Mouse (Mus musculus): ENCODE results near the gene Rnf11. TPM values are rescaled to one million over a fixed set of nuclear protein-coding genes. Genes with fewer than 3 reads are reported as not detected.

Gene Rnf11
- 74.2 and 76.8 TPM in 2 replicates for polyA plus RNA-seq (2014; fragmentation: Nextera tagmentation; extraction: Ambion mirVana)

GRCm38 (mm10) chr4:109484621-109485020 is at the start of gene Rnf11:
Gene Rnf11, minus strand, starts transcription at chr4:109484728.
- H3K4me1 ChIP-seq (ENCODE audit: control insufficient read depth in 2 of 2, insufficient read depth in 2 of 2, low read length in 2 of 2): no peaks in the 10 kb centered on the region
- no peak for ATAC-seq (ENCODE audit: insufficient number of reproducible peaks, insufficient read depth, low FRiP score, low read depth)
- no peaks in the 10 kb centered on the region for H3K27me3 ChIP-seq (ENCODE audit: control insufficient read depth, insufficient read depth, low read length)
- H3K27ac ChIP-seq (replicated peaks in 1 of 2; ENCODE audit: control insufficient read depth in 1 of 2, insufficient read depth in 1 of 2, low read depth in 2 of 2, low read length in 2 of 2): no peak within 1 kb of the TSS
- no peak within 1 kb of the TSS for H3K4me2 ChIP-seq (ENCODE audit: low read length)
- H3K36me3 ChIP-seq (ENCODE audit: control insufficient read depth, insufficient read depth, low read length): no peaks in the 10 kb centered on the region
- H3K4me3 ChIP-seq (ENCODE audit: control insufficient read depth in 1 of 2, insufficient read depth in 1 of 2, low read depth in 1 of 2, low read length in 2 of 2): no peak within 1 kb of the TSS
- no peak within 1 kb of the TSS for H3K9ac ChIP-seq (ENCODE audit: low read length)
- no peaks in the 10 kb centered on the region for H3K9me3 ChIP-seq (ENCODE audit: control insufficient read depth, low read length)
- WGBS: 78% methylated on average over 3 of the region's 3 CpGs

GRCm38 (mm10) chr4:109531111-109531510 is 46.6 kb upstream of the Rnf11 start, which contains the start of gene 4930522H14Rik:
Gene 4930522H14Rik, minus strand, starts transcription at chr4:109531297.
- no peak for ATAC-seq (ENCODE audit: insufficient number of reproducible peaks, insufficient read depth, low FRiP score, low read depth)
- WGBS: 90% methylated on average over 2 of the region's 2 CpGs

DNA sequence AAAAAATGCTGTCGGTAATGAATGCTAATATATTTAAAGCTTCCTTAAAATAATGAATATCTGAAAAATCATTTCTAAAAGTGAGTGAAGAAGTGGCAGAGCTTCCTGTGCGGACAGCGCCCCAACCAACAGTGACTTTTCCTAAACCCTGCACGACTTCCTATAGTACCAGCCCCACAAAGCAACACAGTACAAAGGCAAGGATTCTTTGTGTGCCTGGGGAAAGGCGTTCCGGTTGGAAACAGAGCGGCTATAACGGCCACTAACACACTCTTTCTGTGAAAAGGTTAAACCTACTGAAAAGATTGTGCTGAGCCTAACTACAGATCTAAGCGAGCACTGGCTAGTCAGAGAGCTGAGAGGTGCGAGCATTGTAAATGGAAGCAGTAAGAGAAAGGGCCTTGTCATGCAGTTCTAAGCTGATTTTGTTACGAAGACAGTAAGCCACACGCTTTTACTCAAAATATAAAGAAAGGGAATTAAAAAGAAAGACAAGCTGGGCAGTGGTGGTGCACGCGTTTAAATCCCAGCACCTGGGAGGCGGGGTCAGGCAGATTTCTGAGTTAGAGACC is 45.8 kb upstream of the Rnf11 start:
- WGBS: 73% methylated on average over 15 of the region's 15 CpGs
- Histone ChIP-seq H3K4me2 (ENCODE audit: low read length) (no peak overlapping the region), H3K9ac (ENCODE audit: low read length) (no peak overlapping the region), H3K4me3 (ENCODE audit: control insufficient read depth in 1 of 2, insufficient read depth in 1 of 2, low read depth in 1 of 2, low read length in 2 of 2) (no peak overlapping the region), H3K9me3 (ENCODE audit: control insufficient read depth, low read length) (no peaks in the 10 kb centered on the region), H3K36me3 (ENCODE audit: control insufficient read depth, insufficient read depth, low read length) (no peaks in the 10 kb centered on the region), H3K4me1 (ENCODE audit: control insufficient read depth in 2 of 2, insufficient read depth in 2 of 2, low read length in 2 of 2) (no peaks in the 10 kb centered on the region), H3K27me3 (ENCODE audit: control insufficient read depth, insufficient read depth, low read length) (no peaks in the 10 kb centered on the region), H3K27ac (replicated peaks in 1 of 2; ENCODE audit: control insufficient read depth in 1 of 2, insufficient read depth in 1 of 2, low read depth in 2 of 2, low read length in 2 of 2) (no peak overlapping the region)
- ATAC-seq (ENCODE audit: insufficient number of reproducible peaks, insufficient read depth, low FRiP score, low read depth): no peak

More at GRCm38 (mm10) chr4:109531111-109531510, 46.6 kb upstream of the Rnf11 start, which contains the start of gene 4930522H14Rik:
- H3K27me3 ChIP-seq (ENCODE audit: control insufficient read depth, insufficient read depth, low read length): no peaks in the 10 kb centered on the region
- H3K4me1 ChIP-seq (ENCODE audit: control insufficient read depth in 2 of 2, insufficient read depth in 2 of 2, low read length in 2 of 2): no peaks in the 10 kb centered on the region
- H3K4me2 ChIP-seq (ENCODE audit: low read length): no peak within 1 kb of the TSS
- no peak within 1 kb of the TSS for H3K4me3 ChIP-seq (ENCODE audit: control insufficient read depth in 1 of 2, insufficient read depth in 1 of 2, low read depth in 1 of 2, low read length in 2 of 2)
- H3K9ac ChIP-seq (ENCODE audit: low read length): no peak within 1 kb of the TSS
- no peaks in the 10 kb centered on the region for H3K9me3 ChIP-seq (ENCODE audit: control insufficient read depth, low read length)
- no peak within 1 kb of the TSS for H3K27ac ChIP-seq (replicated peaks in 1 of 2; ENCODE audit: control insufficient read depth in 1 of 2, insufficient read depth in 1 of 2, low read depth in 2 of 2, low read length in 2 of 2)
- no peaks in the 10 kb centered on the region for H3K36me3 ChIP-seq (ENCODE audit: control insufficient read depth, insufficient read depth, low read length)

DNA sequence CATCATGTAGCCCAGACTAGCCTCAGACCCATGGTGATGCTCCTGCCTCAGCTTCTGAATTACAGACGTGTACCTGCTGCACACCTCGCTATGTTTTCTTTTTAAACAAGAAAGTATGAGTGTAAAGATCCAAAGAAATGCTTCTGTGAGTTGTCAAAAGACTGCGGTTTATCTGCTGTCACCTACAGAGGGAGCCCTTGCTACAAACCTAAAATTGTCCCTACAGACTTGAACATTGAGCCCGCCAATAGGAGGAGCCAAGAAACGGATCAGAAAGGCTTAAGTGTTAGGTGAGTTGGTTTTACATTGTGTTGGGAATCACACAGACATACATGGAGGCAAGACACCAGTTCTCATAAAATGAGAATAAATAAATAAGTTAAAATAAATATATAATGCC is 20.4 kb upstream of the Rnf11 start:
- Histone ChIP-seq H3K27me3 (ENCODE audit: control insufficient read depth, insufficient read depth, low read length) (no peaks in the 10 kb centered on the region), H3K27ac (replicated peaks in 1 of 2; ENCODE audit: control insufficient read depth in 1 of 2, insufficient read depth in 1 of 2, low read depth in 2 of 2, low read length in 2 of 2) (no peak overlapping the region), H3K4me3 (ENCODE audit: control insufficient read depth in 1 of 2, insufficient read depth in 1 of 2, low read depth in 1 of 2, low read length in 2 of 2) (no peak overlapping the region), H3K36me3 (ENCODE audit: control insufficient read depth, insufficient read depth, low read length) (no peaks in the 10 kb centered on the region), H3K4me2 (ENCODE audit: low read length) (no peak overlapping the region), H3K9ac (ENCODE audit: low read length) (no peak overlapping the region), H3K4me1 (ENCODE audit: control insufficient read depth in 2 of 2, insufficient read depth in 2 of 2, low read length in 2 of 2) (no peaks in the 10 kb centered on the region), H3K9me3 (ENCODE audit: control insufficient read depth, low read length) (no peaks in the 10 kb centered on the region)
- no peak for ATAC-seq (ENCODE audit: insufficient number of reproducible peaks, insufficient read depth, low FRiP score, low read depth)
- WGBS: 9% methylated on average over 5 of the region's 5 CpGs

- no peak for ATAC-seq (ENCODE audit: insufficient number of reproducible peaks, insufficient read depth, low FRiP score, low read depth)
- no peak overlapping the region for H3K4me2 ChIP-seq (ENCODE audit: low read length)
- 67% methylated on average over 11 of the region's 11 CpGs for WGBS
- H3K4me3 ChIP-seq (ENCODE audit: control insufficient read depth in 1 of 2, insufficient read depth in 1 of 2, low read depth in 1 of 2, low read length in 2 of 2): no peak overlapping the region
- H3K4me1 ChIP-seq (ENCODE audit: control insufficient read depth in 2 of 2, insufficient read depth in 2 of 2, low read length in 2 of 2): no peaks in the 10 kb centered on the region
- H3K9me3 ChIP-seq (ENCODE audit: control insufficient read depth, low read length): no peaks in the 10 kb centered on the region
- no peaks in the 10 kb centered on the region for H3K36me3 ChIP-seq (ENCODE audit: control insufficient read depth, insufficient read depth, low read length)
- no peak overlapping the region for H3K9ac ChIP-seq (ENCODE audit: low read length)
- no peaks in the 10 kb centered on the region for H3K27me3 ChIP-seq (ENCODE audit: control insufficient read depth, insufficient read depth, low read length)
- no peak overlapping the region for H3K27ac ChIP-seq (replicated peaks in 1 of 2; ENCODE audit: control insufficient read depth in 1 of 2, insufficient read depth in 1 of 2, low read depth in 2 of 2, low read length in 2 of 2)
These were observed 13.9 kb upstream of the Rnf11 start for GRCm38 (mm10) chr4:109498476-109498875.

DNA sequence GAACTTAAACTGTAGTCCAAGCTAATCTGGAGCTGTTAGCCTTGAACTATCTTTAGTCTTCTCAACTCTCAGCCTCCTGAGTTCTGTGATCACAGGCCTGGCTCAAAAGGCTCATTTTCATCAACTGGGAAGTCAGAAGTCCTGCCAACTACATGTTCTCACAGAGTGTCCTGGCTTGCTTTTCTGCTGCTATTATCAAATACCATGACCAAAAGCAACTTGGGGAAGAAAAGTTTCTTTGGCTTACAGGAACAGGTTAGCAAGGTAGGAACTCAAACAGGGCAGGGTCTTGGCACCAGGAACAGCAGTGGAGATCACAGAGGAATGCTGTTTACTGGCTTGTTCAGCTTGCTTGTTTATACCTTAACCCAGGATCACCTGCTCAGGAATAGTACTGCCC is 9.1 kb upstream of the Rnf11 start:
- Histone ChIP-seq H3K4me1 (ENCODE audit: control insufficient read depth in 2 of 2, insufficient read depth in 2 of 2, low read length in 2 of 2) (no peaks in the 10 kb centered on the region), H3K27me3 (ENCODE audit: control insufficient read depth, insufficient read depth, low read length) (no peaks in the 10 kb centered on the region), H3K36me3 (ENCODE audit: control insufficient read depth, insufficient read depth, low read length) (no peaks in the 10 kb centered on the region), H3K4me3 (ENCODE audit: control insufficient read depth in 1 of 2, insufficient read depth in 1 of 2, low read depth in 1 of 2, low read length in 2 of 2) (no peak overlapping the region), H3K4me2 (ENCODE audit: low read length) (no peak overlapping the region), H3K9me3 (ENCODE audit: control insufficient read depth, low read length) (no peaks in the 10 kb centered on the region), H3K9ac (ENCODE audit: low read length) (no peak overlapping the region), H3K27ac (replicated peaks in 1 of 2; ENCODE audit: control insufficient read depth in 1 of 2, insufficient read depth in 1 of 2, low read depth in 2 of 2, low read length in 2 of 2) (no peak overlapping the region)
- no peak for ATAC-seq (ENCODE audit: insufficient number of reproducible peaks, insufficient read depth, low FRiP score, low read depth)

DNA sequence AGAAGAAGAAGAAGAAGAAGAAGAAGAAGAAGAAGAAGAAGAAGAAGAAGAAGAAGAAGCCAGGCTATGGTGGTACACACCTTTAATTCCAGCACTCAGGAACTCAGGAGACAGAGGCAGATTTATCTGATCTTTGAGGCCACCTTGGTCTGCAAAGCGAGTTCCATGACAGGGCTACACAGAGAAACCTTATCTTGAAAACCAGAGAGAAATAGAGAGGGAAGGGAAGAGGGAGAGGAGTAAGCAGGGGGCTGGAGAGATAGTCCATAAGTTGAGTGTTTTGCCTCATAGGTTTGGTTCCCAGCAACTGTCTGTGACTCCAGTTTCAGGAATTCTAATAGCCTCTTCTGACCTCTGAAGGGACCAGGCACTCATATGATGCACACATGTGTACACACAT is 4.3 kb upstream of the Rnf11 start:
- H3K27me3 ChIP-seq (ENCODE audit: control insufficient read depth, insufficient read depth, low read length): no peaks in the 10 kb centered on the region
- no peak for ATAC-seq (ENCODE audit: insufficient number of reproducible peaks, insufficient read depth, low FRiP score, low read depth)

GRCm38 (mm10) chr4:109482701-109483100 is 1.8 kb downstream of the Rnf11 start:
- H3K4me1 ChIP-seq (ENCODE audit: control insufficient read depth in 2 of 2, insufficient read depth in 2 of 2, low read length in 2 of 2): no peaks in the 10 kb centered on the region
- ATAC-seq (ENCODE audit: insufficient number of reproducible peaks, insufficient read depth, low FRiP score, low read depth): no peak
- no peak overlapping the region for H3K9ac ChIP-seq (ENCODE audit: low read length)
- no peaks in the 10 kb centered on the region for H3K27me3 ChIP-seq (ENCODE audit: control insufficient read depth, insufficient read depth, low read length)
- no peaks in the 10 kb centered on the region for H3K36me3 ChIP-seq (ENCODE audit: control insufficient read depth, insufficient read depth, low read length)
- H3K4me2 ChIP-seq (ENCODE audit: low read length): no peak overlapping the region
- no peak overlapping the region for H3K4me3 ChIP-seq (ENCODE audit: control insufficient read depth in 1 of 2, insufficient read depth in 1 of 2, low read depth in 1 of 2, low read length in 2 of 2)
- no peak overlapping the region for H3K27ac ChIP-seq (replicated peaks in 1 of 2; ENCODE audit: control insufficient read depth in 1 of 2, insufficient read depth in 1 of 2, low read depth in 2 of 2, low read length in 2 of 2)
- H3K9me3 ChIP-seq (ENCODE audit: control insufficient read depth, low read length): no peaks in the 10 kb centered on the region
- WGBS: 86% methylated on average over 1 of the region's 1 CpGs

More for the DNA sequence above, 4.3 kb upstream of the Rnf11 start:
- H3K36me3 ChIP-seq (ENCODE audit: control insufficient read depth, insufficient read depth, low read length): no peaks in the 10 kb centered on the region
- H3K27ac ChIP-seq (replicated peaks in 1 of 2; ENCODE audit: control insufficient read depth in 1 of 2, insufficient read depth in 1 of 2, low read depth in 2 of 2, low read length in 2 of 2): no peak overlapping the region
- H3K9me3 ChIP-seq (ENCODE audit: control insufficient read depth, low read length): no peaks in the 10 kb centered on the region
- no peaks in the 10 kb centered on the region for H3K4me1 ChIP-seq (ENCODE audit: control insufficient read depth in 2 of 2, insufficient read depth in 2 of 2, low read length in 2 of 2)
- H3K4me2 ChIP-seq (ENCODE audit: low read length): no peak overlapping the region
- 43% methylated on average over 1 of the region's 1 CpGs for WGBS
- no peak overlapping the region for H3K4me3 ChIP-seq (ENCODE audit: control insufficient read depth in 1 of 2, insufficient read depth in 1 of 2, low read depth in 1 of 2, low read length in 2 of 2)
- no peak overlapping the region for H3K9ac ChIP-seq (ENCODE audit: low read length)

All from heart, embryonic 14.5 days (tissue).